ENCODE assay signal across 9 mouse cellular contexts in genomic region chr2:179307286-179307931, GRCm38 (mm10).
DNase-seq lines count a peak whose midpoint lies in the region; ATAC-seq lines count a peak whose summit lies in the region.
"Had no signal": no experiment of that assay in that cellular context is flagged by ENCODE, and none has a peak within 500 bp of the region (broad histone marks: within the 10 kb centered on the region; RNA-seq: fewer than 3 reads in every experiment).

No protein-coding gene starts in this region.

- WGBS in embryonic facial prominence, embryonic 10.5 days, result 4% methylated on average over 11 of the region's 11 CpGs
- whole genome bisulfite sequencing in hindbrain, embryonic 13.5 days, result 6% methylated on average over 11 of the region's 11 CpGs

- H3K27me3 ChIP-seq in embryonic facial prominence, embryonic 10.5 days (replicated peaks; ENCODE audit: low read depth, poor library complexity, severe bottlenecking), result peaks cover 72% of the 10 kb centered on the region
- peaks cover 63% of the 10 kb centered on the region for H3K27me3 ChIP-seq in hindbrain, embryonic 13.5 days

- H3K9ac ChIP-seq in hindbrain, embryonic 13.5 days, result no peak overlapping the region

- H3K4me1 ChIP-seq in embryonic facial prominence, embryonic 10.5 days, result peaks cover 34% of the 10 kb centered on the region
- H3K4me1 ChIP-seq in hindbrain, embryonic 13.5 days (replicated peaks), result peaks cover 27% of the 10 kb centered on the region

- no peaks in the 10 kb centered on the region for H3K36me3 ChIP-seq in embryonic facial prominence, embryonic 10.5 days (replicated peaks)
- H3K36me3 ChIP-seq in hindbrain, embryonic 13.5 days, result no peaks in the 10 kb centered on the region

- no peak overlapping the region for H3K4me3 ChIP-seq in embryonic facial prominence, embryonic 10.5 days
- H3K4me3 ChIP-seq in hindbrain, embryonic 13.5 days, result no peak overlapping the region

- no peak overlapping the region for H3K4me2 ChIP-seq in hindbrain, embryonic 13.5 days

- H3K9me3 ChIP-seq in embryonic facial prominence, embryonic 10.5 days, result no peaks in the 10 kb centered on the region
- no peaks in the 10 kb centered on the region for H3K9me3 ChIP-seq in hindbrain, embryonic 13.5 days

- peak; percentile 2 for DNase-seq in kidney, postnatal 14 days
- DNase-seq in kidney, adult 8-10 months, result no peak
- DNase-seq in embryonic facial prominence, embryonic 10.5 days (ENCODE audit: low spot score), result peak; percentile 67
- DNase-seq in neural tube, embryonic 10.5 days (ENCODE audit: extremely low spot score, low spot score), result peak; percentile 53
- DNase-seq in spleen, postnatal 10 days (ENCODE audit: low spot score in 2 of 2), result no peak
- DNase-seq in urinary bladder, postnatal 10 days (ENCODE audit: low spot score), result no peak

- peak; percentile 76 for ATAC-seq in hindbrain, embryonic 13.5 days (ENCODE audit: low FRiP score)
- ATAC-seq in monocyte, adult 5-6 weeks (replicated peaks; ENCODE audit: insufficient number of reproducible peaks, low FRiP score, low TSS enrichment, poor library complexity, severe bottlenecking), result no peak
- ATAC-seq: inflammation-experienced regulatory T-cells, adult 6 months had no signal

- H3K27ac ChIP-seq in embryonic facial prominence, embryonic 10.5 days (replicated peaks), result no peak overlapping the region
- H3K27ac ChIP-seq in hindbrain, embryonic 13.5 days, result peak overlapping the region; percentile 32; the same call in 1 of the 2 replicates

Comparison
In these comparisons a context has a peak if more than half of its experiments do, and no peak if none do; other contexts are left out.
1. DNase-seq: peak in kidney, postnatal 14 days (single experiment), embryonic facial prominence, embryonic 10.5 days (single experiment) and neural tube, embryonic 10.5 days (single experiment); none in kidney, adult 8-10 months (0 of 2), spleen, postnatal 10 days (0 of 2) and urinary bladder, postnatal 10 days (single experiment).